Mouse (Mus musculus) mature B cell (primary cell): ENCODE measurements around the gene Pex6.

ENCODE experiments used
- in situ Hi-C: fragments of 300-500 bp; cut with MboI; formaldehyde crosslinking; loops from 2 replicates; pipeline ENCODE4 v1.14.3; 2019

Gene Pex6

GRCm38 (mm10) chr17:46774131-46774472 is 62.8 kb downstream of the Pex6 start:
- in situ Hi-C loops = no loop called here

- in situ Hi-C loops = no loop called here
These were observed 63.8 kb downstream of the Pex6 start for GRCm38 (mm10) chr17:46775070-46775469.
